Mouse (Mus musculus): Measurements from ENCODE around the gene Usp35. TPM values are rescaled to one million over a fixed set of nuclear protein-coding genes. Genes with fewer than 3 reads are reported as not detected.

Usp35 gene
- polyA plus RNA-seq, 1 experiment from 2014 or later: 3.2 TPM

DNA sequence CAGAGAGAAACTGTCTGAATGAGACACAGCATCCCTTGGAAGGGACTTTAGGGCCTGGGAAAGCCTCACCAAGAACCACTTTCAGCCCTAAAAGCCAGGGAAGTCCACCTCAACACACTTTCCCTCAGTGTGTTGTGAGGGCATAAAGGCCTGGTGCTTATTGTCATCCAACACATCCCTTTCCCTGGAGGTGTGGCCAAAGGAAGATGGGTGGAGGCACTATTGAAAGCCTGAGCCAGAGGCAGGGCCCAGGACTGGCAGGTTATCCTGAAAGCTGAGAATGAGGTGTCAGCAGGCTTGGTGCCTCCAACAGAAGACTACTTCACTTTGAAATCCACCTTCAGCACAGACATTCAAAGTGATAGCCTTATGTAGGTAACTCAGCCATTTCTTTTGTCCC lies 27.3 kb downstream of the Usp35 start:
- H3K4me2 ChIP-seq (ENCODE audit: low read length): no peak overlapping the region
- H3K9ac ChIP-seq (ENCODE audit: low read depth, low read length): no peak overlapping the region
- H3K4me1 ChIP-seq (ENCODE audit: control insufficient read depth, insufficient read depth, low read length): no peaks in the 10 kb centered on the region
- no peak overlapping the region for H3K4me3 ChIP-seq (ENCODE audit: low read depth, low read length)
- ATAC-seq: no peak
- no peaks in the 10 kb centered on the region for H3K27me3 ChIP-seq (ENCODE audit: control insufficient read depth, insufficient read depth, low read depth, low read length)
- no peaks in the 10 kb centered on the region for H3K9me3 ChIP-seq (replicated peaks; ENCODE audit: control insufficient read depth, low read length, poor library complexity, severe bottlenecking)
- H3K27ac ChIP-seq (ENCODE audit: low read length): no peak overlapping the region
- peaks cover 24% of the 10 kb centered on the region for H3K36me3 ChIP-seq (ENCODE audit: control insufficient read depth, insufficient read depth, low read length)

DNA sequence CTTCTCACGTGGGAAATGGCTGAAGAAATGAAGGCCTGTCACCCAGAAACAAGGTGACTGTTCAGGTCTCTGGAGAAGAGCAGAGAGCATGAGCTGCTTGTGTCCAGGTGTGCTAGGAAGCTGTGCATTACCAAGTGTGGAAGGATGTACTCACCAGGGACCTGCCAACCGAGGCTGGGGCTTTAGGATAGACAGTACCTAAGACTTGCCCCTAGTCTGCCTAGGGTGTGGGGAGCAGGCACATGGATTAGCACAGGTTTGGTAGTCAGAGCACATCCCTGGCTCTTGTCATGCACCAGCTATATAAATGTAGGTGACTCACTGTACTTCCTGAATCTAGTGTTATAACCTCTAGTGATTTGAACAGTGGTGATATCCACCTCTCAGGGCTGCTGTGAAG lies 28.2 kb downstream of the Usp35 start:
- H3K4me2 ChIP-seq (ENCODE audit: low read length): no peak overlapping the region
- no peaks in the 10 kb centered on the region for H3K9me3 ChIP-seq (replicated peaks; ENCODE audit: control insufficient read depth, low read length, poor library complexity, severe bottlenecking)
- H3K27me3 ChIP-seq (ENCODE audit: control insufficient read depth, insufficient read depth, low read depth, low read length): no peaks in the 10 kb centered on the region
- no peak overlapping the region for H3K4me3 ChIP-seq (ENCODE audit: low read depth, low read length)
- H3K9ac ChIP-seq (ENCODE audit: low read depth, low read length): no peak overlapping the region
- WGBS: 81% methylated on average over 2 of the region's 2 CpGs
- H3K36me3 ChIP-seq (ENCODE audit: control insufficient read depth, insufficient read depth, low read length): peaks cover 25% of the 10 kb centered on the region
- H3K4me1 ChIP-seq (ENCODE audit: control insufficient read depth, insufficient read depth, low read length): no peaks in the 10 kb centered on the region
- ATAC-seq: no peak
- H3K27ac ChIP-seq (ENCODE audit: low read length): no peak overlapping the region

DNA sequence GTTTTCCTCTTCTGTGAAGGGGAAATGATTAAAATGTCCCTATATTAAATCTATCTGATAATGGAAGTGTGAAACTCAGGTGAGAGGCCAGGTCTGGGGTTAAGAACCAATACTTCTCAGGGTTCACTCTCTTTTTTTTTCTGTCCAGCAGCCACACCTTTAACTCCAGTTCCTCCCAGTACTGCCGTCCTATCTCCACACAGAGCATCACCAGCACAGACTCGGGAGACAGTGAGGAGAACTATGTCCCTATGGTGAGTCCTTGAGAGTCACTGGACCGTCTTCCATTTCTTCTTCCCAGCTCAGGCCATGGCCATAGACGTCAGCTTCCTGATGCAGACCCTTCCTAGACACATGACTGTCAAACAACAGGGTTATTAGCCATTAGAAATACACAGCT lies 28.9 kb downstream of the Usp35 start:
- Histone ChIP-seq H3K4me3 (ENCODE audit: low read depth, low read length) (no peak overlapping the region), H3K27ac (ENCODE audit: low read length) (no peak overlapping the region), H3K4me1 (ENCODE audit: control insufficient read depth, insufficient read depth, low read length) (no peaks in the 10 kb centered on the region), H3K4me2 (ENCODE audit: low read length) (no peak overlapping the region), H3K9ac (ENCODE audit: low read depth, low read length) (no peak overlapping the region), H3K36me3 (ENCODE audit: control insufficient read depth, insufficient read depth, low read length) (peaks cover 21% of the 10 kb centered on the region), H3K27me3 (ENCODE audit: control insufficient read depth, insufficient read depth, low read depth, low read length) (no peaks in the 10 kb centered on the region), H3K9me3 (replicated peaks; ENCODE audit: control insufficient read depth, low read length, poor library complexity, severe bottlenecking) (no peaks in the 10 kb centered on the region)
- ATAC-seq: no peak
- whole genome bisulfite sequencing: 85% methylated on average over 4 of the region's 4 CpGs

DNA sequence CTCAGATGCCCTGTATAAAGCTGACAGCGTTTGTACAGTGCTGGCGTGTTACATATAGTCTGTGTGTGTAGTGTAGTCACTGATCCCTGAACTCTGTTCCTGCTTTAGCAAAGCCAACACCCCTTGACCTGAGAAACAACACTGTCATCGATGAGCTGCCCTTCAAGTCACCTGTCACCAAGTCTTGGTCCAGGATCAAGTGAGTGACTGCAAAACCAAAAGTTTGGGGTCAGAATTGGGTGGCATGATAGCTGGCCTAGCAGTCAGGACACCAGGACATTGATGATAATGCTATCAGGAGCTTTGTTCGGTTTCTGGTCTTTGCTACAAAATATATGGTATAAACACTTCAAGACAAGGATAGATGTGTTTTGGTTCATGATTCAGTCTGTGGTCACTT lies 29.6 kb downstream of the Usp35 start:
- Histone ChIP-seq H3K36me3 (ENCODE audit: control insufficient read depth, insufficient read depth, low read length) (peaks cover 17% of the 10 kb centered on the region), H3K4me1 (ENCODE audit: control insufficient read depth, insufficient read depth, low read length) (no peaks in the 10 kb centered on the region), H3K4me2 (ENCODE audit: low read length) (no peak overlapping the region), H3K4me3 (ENCODE audit: low read depth, low read length) (no peak overlapping the region), H3K9me3 (replicated peaks; ENCODE audit: control insufficient read depth, low read length, poor library complexity, severe bottlenecking) (no peaks in the 10 kb centered on the region), H3K9ac (ENCODE audit: low read depth, low read length) (no peak overlapping the region), H3K27me3 (ENCODE audit: control insufficient read depth, insufficient read depth, low read depth, low read length) (no peaks in the 10 kb centered on the region), H3K27ac (ENCODE audit: low read length) (no peak overlapping the region)
- 92% methylated on average over 4 of the region's 4 CpGs for WGBS
- ATAC-seq: no peak

DNA sequence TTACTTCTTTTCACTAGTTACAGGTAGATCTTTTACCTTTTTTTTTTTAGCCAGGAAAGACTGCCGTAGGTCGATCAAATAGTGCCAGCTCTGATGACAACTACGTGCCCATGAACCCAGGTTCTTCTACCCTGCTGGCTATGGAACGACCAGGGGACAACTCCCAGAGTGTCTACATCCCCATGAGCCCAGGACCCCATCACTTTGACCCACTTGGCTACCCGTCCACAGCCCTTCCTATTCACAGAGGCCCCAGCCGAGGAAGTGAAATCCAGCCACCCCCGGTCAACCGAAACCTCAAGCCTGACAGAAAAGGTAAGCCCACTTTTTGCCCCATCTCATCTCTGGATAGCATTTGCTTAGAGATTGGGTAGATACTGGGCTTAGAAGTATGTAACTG lies 30.5 kb downstream of the Usp35 start:
- Histone ChIP-seq H3K27ac (ENCODE audit: low read length) (no peak overlapping the region), H3K4me2 (ENCODE audit: low read length) (no peak overlapping the region), H3K9me3 (replicated peaks; ENCODE audit: control insufficient read depth, low read length, poor library complexity, severe bottlenecking) (no peaks in the 10 kb centered on the region), H3K27me3 (ENCODE audit: control insufficient read depth, insufficient read depth, low read depth, low read length) (no peaks in the 10 kb centered on the region), H3K9ac (ENCODE audit: low read depth, low read length) (no peak overlapping the region), H3K4me3 (ENCODE audit: low read depth, low read length) (no peak overlapping the region), H3K36me3 (ENCODE audit: control insufficient read depth, insufficient read depth, low read length) (peaks cover 13% of the 10 kb centered on the region), H3K4me1 (ENCODE audit: control insufficient read depth, insufficient read depth, low read length) (no peaks in the 10 kb centered on the region)
- no peak for ATAC-seq
- WGBS: 83% methylated on average over 8 of the region's 8 CpGs

DNA sequence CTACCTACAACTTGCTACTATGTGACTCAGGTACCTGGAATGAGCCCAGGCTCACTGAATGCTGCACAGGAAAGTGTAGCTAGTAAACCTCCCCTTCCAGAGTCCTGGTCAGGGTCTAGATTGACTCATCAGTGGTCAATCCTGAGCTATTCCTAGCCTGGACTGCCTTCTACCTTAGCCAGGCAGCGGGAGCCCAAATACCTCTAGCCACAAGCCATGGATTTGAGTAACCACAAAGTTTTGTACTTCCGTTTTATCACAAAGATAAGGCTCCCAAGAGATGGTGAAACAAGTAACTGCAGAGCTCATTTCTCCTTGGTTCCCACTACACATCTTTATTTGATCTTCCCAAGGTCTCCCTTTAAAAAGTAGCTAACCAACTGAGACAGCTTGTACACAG lies 30.9 kb downstream of the Usp35 start:
- H3K4me1 ChIP-seq (ENCODE audit: control insufficient read depth, insufficient read depth, low read length): no peaks in the 10 kb centered on the region
- no peaks in the 10 kb centered on the region for H3K27me3 ChIP-seq (ENCODE audit: control insufficient read depth, insufficient read depth, low read depth, low read length)
- no peak overlapping the region for H3K4me3 ChIP-seq (ENCODE audit: low read depth, low read length)
- no peaks in the 10 kb centered on the region for H3K9me3 ChIP-seq (replicated peaks; ENCODE audit: control insufficient read depth, low read length, poor library complexity, severe bottlenecking)
- ATAC-seq: no peak
- 96% methylated on average over 2 of the region's 2 CpGs for WGBS
- H3K4me2 ChIP-seq (ENCODE audit: low read length): no peak overlapping the region
- no peak overlapping the region for H3K9ac ChIP-seq (ENCODE audit: low read depth, low read length)
- H3K36me3 ChIP-seq (ENCODE audit: control insufficient read depth, insufficient read depth, low read length): peaks cover 13% of the 10 kb centered on the region
- no peak overlapping the region for H3K27ac ChIP-seq (ENCODE audit: low read length)

DNA sequence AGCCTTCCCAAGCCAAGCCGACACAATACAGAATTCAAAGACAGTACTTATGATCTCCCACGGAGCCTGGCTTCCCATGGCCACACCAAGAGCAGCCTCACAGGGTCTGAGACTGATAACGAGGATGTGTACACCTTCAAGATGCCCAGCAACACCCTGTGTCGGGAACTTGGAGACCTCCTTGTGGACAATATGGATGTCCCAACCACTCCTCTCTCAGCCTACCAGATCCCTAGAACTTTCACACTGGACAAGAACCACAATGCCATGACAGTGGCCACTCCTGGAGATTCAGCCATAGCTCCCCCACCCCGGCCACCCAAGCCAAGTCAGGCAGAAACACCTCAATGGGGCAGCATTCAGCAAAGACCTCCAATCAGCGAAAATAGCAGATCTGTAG lies 32.9 kb downstream of the Usp35 start:
- Histone ChIP-seq H3K27me3 (ENCODE audit: control insufficient read depth, insufficient read depth, low read depth, low read length) (no peaks in the 10 kb centered on the region), H3K9me3 (replicated peaks; ENCODE audit: control insufficient read depth, low read length, poor library complexity, severe bottlenecking) (no peaks in the 10 kb centered on the region), H3K27ac (ENCODE audit: low read length) (no peak overlapping the region), H3K4me3 (ENCODE audit: low read depth, low read length) (no peak overlapping the region), H3K4me1 (ENCODE audit: control insufficient read depth, insufficient read depth, low read length) (no peaks in the 10 kb centered on the region), H3K36me3 (ENCODE audit: control insufficient read depth, insufficient read depth, low read length) (peaks cover 9% of the 10 kb centered on the region), H3K9ac (ENCODE audit: low read depth, low read length) (no peak overlapping the region), H3K4me2 (ENCODE audit: low read length) (no peak overlapping the region)
- 77% methylated on average over 6 of the region's 6 CpGs for WGBS
- ATAC-seq: no peak

DNA sequence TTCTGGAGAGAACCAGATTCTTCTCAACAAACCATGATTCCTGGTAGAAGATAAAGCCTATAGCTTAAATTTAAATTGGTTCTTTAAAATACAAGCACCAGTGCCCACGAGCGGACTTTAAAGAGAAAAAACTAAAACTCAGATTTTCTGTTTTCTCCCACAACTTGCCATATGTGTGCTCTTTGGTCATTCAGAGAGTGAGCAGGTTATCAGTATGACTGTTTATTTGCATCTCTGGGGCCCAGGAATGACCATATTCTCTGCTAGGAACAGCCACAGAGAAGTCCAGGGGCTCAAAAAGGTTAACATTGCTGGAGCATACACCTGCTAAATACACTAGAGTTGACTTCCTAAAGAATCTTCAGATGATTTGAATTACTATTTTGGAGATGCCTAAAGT lies 33.5 kb downstream of the Usp35 start:
- Histone ChIP-seq H3K9ac (ENCODE audit: low read depth, low read length) (no peak overlapping the region), H3K4me2 (ENCODE audit: low read length) (no peak overlapping the region), H3K27me3 (ENCODE audit: control insufficient read depth, insufficient read depth, low read depth, low read length) (no peaks in the 10 kb centered on the region), H3K27ac (ENCODE audit: low read length) (no peak overlapping the region), H3K9me3 (replicated peaks; ENCODE audit: control insufficient read depth, low read length, poor library complexity, severe bottlenecking) (no peaks in the 10 kb centered on the region), H3K4me1 (ENCODE audit: control insufficient read depth, insufficient read depth, low read length) (no peaks in the 10 kb centered on the region), H3K36me3 (ENCODE audit: control insufficient read depth, insufficient read depth, low read length) (peaks cover 7% of the 10 kb centered on the region), H3K4me3 (ENCODE audit: low read depth, low read length) (no peak overlapping the region)
- ATAC-seq: no peak
- 93% methylated on average over 2 of the region's 2 CpGs for WGBS

DNA sequence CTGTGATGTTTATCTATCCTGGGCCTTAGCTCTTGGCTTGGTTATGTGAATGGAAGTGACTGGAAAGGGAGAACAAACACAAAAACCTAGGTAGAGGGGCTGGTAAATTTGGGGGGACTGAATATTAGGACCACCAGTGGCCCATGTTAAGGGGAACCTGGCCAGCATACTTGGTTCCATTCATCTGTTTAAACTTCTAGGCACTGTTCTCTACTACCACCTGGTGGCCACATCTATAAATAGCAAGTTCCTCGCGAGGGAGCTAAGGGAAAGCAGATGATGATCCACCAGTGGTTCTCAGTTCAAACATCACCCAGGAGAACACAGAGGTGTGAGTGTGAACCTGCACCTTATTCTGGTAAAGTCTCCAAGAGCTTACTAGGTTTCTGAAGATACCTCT lies 34.4 kb downstream of the Usp35 start:
- Histone ChIP-seq H3K27me3 (ENCODE audit: control insufficient read depth, insufficient read depth, low read depth, low read length) (no peaks in the 10 kb centered on the region), H3K36me3 (ENCODE audit: control insufficient read depth, insufficient read depth, low read length) (peaks cover 4% of the 10 kb centered on the region; the same call in 1 of the 2 replicates), H3K9ac (ENCODE audit: low read depth, low read length) (no peak overlapping the region), H3K4me2 (ENCODE audit: low read length) (no peak overlapping the region), H3K4me3 (ENCODE audit: low read depth, low read length) (no peak overlapping the region), H3K9me3 (replicated peaks; ENCODE audit: control insufficient read depth, low read length, poor library complexity, severe bottlenecking) (no peaks in the 10 kb centered on the region), H3K4me1 (ENCODE audit: control insufficient read depth, insufficient read depth, low read length) (no peaks in the 10 kb centered on the region), H3K27ac (ENCODE audit: low read length) (no peak overlapping the region)
- peak; percentile 71 for ATAC-seq
- WGBS: 0% methylated on average over 2 of the region's 2 CpGs

DNA sequence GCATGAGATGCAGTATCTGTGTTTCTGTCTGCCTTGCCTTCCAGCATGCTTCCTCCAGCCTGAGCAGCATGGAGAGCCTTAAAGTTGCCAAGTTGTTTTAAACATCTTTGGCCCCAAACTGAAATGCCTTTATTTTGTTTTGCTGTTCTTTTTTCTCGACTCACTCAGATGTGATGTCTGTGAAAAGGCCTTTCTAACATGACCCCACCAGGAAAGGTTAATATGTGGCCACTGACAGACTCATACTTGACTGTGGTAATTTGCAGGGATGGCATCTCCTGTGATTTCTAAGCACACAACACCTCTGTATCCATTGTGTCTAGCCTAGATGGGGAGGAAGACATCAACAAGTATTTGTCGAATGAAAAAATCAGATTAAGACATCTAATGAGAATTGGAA lies 34.8 kb downstream of the Usp35 start:
- Histone ChIP-seq H3K4me3 (ENCODE audit: low read depth, low read length) (no peak overlapping the region), H3K9ac (ENCODE audit: low read depth, low read length) (no peak overlapping the region), H3K4me2 (ENCODE audit: low read length) (no peak overlapping the region), H3K4me1 (ENCODE audit: control insufficient read depth, insufficient read depth, low read length) (no peaks in the 10 kb centered on the region), H3K9me3 (replicated peaks; ENCODE audit: control insufficient read depth, low read length, poor library complexity, severe bottlenecking) (no peaks in the 10 kb centered on the region), H3K27me3 (ENCODE audit: control insufficient read depth, insufficient read depth, low read depth, low read length) (no peaks in the 10 kb centered on the region), H3K36me3 (ENCODE audit: control insufficient read depth, insufficient read depth, low read length) (peaks cover 4% of the 10 kb centered on the region; the same call in 1 of the 2 replicates), H3K27ac (ENCODE audit: low read length) (no peak overlapping the region)
- WGBS: 51% methylated on average over 2 of the region's 2 CpGs
- no peak for ATAC-seq
